Mouse (Mus musculus): ENCODE results near the gene Clec3a.

DNA sequence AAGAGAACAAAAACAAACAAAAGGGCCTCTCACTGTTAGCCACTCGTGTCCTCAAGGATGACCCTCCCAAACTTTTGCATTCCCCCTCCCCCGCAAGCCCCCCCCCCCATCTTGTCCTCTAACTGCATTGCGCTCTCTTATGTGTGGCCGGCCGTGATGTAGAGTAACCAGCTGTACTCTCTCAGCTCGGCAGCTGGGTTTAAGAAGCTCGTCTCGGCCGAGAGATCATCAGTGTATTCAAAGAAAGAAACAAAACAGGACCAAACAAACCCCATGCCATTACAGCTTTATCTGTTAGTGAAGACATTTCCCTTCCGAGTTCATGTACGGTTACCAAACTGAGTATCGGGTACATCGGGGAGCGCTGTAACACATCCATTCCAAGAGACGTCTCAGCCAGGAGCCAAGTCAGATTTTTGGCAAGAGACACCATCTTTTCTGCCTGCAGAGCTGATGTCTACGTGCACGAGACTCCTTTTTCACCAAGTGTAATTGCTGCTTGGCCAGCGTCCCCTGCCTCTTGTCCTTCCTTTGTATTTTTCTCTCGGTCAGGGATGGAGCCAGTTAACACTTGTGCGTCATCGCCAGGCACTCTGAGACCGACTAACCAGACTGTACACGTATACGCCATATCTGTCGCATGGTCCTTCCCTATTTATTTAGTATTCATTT, 40.4 kb downstream of the Clec3a start:
- TF ChIP-seq HCFC1 (IDR thresholded peaks at IDR 0.05; ENCODE audit: borderline replicate concordance, insufficient read depth, low read length) (no peak), MAFK (IDR thresholded peaks at IDR 0.05; ENCODE audit: insufficient read depth, low read depth, low read length) (no peak)

Measured in ES-E14 (cell line).